Mouse (Mus musculus) intestine, embryonic 15.5 days (tissue): ENCODE data around the gene Synrg. TPM values are rescaled to one million over a fixed set of nuclear protein-coding genes. Genes with fewer than 3 reads are reported as not detected.

Experiments
- ATAC-seq: fragments of 200-750 bp; cut with Nextera tagmentation; 2 replicates; pipeline ENCODE4 v1.8.0; 2017; ENCODE audit warnings: moderate TSS enrichment, moderate library complexity
- H3K27ac ChIP-seq: fragments of 300-500 bp; sonication (generic); 2 replicates; pipeline ENCODE4 v1.5.1; 2015; ENCODE audit warnings: mild to moderate bottlenecking, inconsistent platforms
- H3K27me3 ChIP-seq: fragments of 300-500 bp; sonication (generic); replicated peaks from 2 replicates; pipeline ENCODE4 v1.6.1; 2015; ENCODE audit warnings: inconsistent platforms
- H3K36me3 ChIP-seq: fragments of 300-500 bp; sonication (generic); 2 replicates; pipeline ENCODE4 v1.6.1; 2015; ENCODE audit warnings: inconsistent platforms
- H3K4me1 ChIP-seq: fragments of 300-500 bp; sonication (generic); replicated peaks from 2 replicates; pipeline ENCODE4 v1.6.1; 2015; ENCODE audit warnings: inconsistent platforms
- H3K4me2 ChIP-seq: fragments of 300-500 bp; sonication (generic); replicated peaks from 2 replicates; pipeline ENCODE4 v1.6.1; 2015; ENCODE audit warnings: mild to moderate bottlenecking, inconsistent platforms
- H3K4me3 ChIP-seq: fragments of 300-500 bp; sonication (generic); replicated peaks from 2 replicates; pipeline ENCODE4 v1.5.1; 2015; ENCODE audit warnings: inconsistent platforms
- H3K9ac ChIP-seq: fragments of 300-500 bp; sonication (generic); 2 replicates; pipeline ENCODE4 v1.6.1; 2015; ENCODE audit warnings: inconsistent platforms
- H3K9me3 ChIP-seq: fragments of 300-500 bp; sonication (generic); 2 replicates; pipeline ENCODE4 v1.6.1; 2016; ENCODE audit warnings: inconsistent platforms
- WGBS: fragments of 180-500 bp; shearing (Covaris S2); methylation state at CpG from one replicate; pipeline ENCODE4 v1.1.7; 2015; 5-methylcytosine and 5-hydroxymethylcytosine counted together
- polyA plus RNA-seq: library from polyadenylated mRNA; unstranded; fragments of >200 nt; fragmentation: Nextera tagmentation; extraction: Ambion mirVana; gene quantifications from 2 replicates; pipeline ENCODE4 v1.2.1, GENCODE M21; 2015

Gene Synrg
- polyA plus RNA-seq, 1 experiment from 2014 or later = 10.8 TPM

DNA sequence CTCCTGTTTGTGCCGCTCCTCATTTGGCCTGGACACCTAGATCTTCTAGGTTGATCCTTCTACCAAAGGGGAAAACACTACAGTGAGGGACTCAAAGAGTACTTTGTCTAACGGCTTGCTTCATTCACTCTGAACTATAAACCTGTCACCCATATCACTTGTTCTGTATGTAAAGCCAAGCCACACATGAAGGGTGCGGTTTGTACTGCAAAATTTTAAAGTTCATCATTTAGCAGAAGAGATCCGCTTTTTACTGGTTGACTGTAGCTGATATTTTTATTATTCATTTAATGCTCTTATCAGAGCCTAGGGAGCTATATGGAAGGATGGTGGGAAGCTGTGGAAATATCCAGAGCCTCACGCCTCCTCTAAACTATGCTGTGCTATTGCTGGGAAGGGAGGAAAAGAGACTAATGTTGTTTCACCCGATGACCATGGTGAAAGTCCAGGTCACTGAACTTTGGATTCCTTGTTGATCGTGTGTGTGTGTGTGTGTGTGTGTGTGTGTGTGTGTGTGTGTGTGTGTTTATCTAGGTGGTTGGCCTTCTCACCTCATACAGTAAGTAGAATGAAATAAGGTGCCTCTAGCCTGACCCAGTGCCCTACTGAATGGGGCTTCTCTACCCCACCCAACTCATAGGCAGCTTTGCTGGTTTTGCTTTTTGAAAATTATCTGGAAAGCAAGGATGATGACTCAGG lies 52.7 kb downstream of the Synrg start:
- no peaks in the 10 kb centered on the region for H3K9me3 ChIP-seq
- no peak overlapping the region for H3K4me3 ChIP-seq
- H3K4me2 ChIP-seq = no peak overlapping the region
- no peaks in the 10 kb centered on the region for H3K4me1 ChIP-seq
- 61% methylated on average over 7 of the region's 7 CpGs for WGBS
- peak; percentile 45 for ATAC-seq
- no peak overlapping the region for H3K27ac ChIP-seq
- H3K27me3 ChIP-seq = no peaks in the 10 kb centered on the region
- H3K9ac ChIP-seq = no peak overlapping the region
- H3K36me3 ChIP-seq = peaks cover 5% of the 10 kb centered on the region; the same call in 1 of the 2 replicates

- no peak overlapping the region for H3K4me3 ChIP-seq
- H3K9me3 ChIP-seq = no peaks in the 10 kb centered on the region
- ATAC-seq = no peak
- WGBS = 77% methylated on average over 5 of the region's 5 CpGs
- H3K4me2 ChIP-seq = no peak overlapping the region
- peaks cover 8% of the 10 kb centered on the region for H3K36me3 ChIP-seq
- H3K27ac ChIP-seq = no peak overlapping the region
- no peaks in the 10 kb centered on the region for H3K27me3 ChIP-seq
- H3K9ac ChIP-seq = no peak overlapping the region
- H3K4me1 ChIP-seq = no peaks in the 10 kb centered on the region
Measured at GRCm38 (mm10) chr11:84027231-84027630, 63.0 kb downstream of the Synrg start.

DNA sequence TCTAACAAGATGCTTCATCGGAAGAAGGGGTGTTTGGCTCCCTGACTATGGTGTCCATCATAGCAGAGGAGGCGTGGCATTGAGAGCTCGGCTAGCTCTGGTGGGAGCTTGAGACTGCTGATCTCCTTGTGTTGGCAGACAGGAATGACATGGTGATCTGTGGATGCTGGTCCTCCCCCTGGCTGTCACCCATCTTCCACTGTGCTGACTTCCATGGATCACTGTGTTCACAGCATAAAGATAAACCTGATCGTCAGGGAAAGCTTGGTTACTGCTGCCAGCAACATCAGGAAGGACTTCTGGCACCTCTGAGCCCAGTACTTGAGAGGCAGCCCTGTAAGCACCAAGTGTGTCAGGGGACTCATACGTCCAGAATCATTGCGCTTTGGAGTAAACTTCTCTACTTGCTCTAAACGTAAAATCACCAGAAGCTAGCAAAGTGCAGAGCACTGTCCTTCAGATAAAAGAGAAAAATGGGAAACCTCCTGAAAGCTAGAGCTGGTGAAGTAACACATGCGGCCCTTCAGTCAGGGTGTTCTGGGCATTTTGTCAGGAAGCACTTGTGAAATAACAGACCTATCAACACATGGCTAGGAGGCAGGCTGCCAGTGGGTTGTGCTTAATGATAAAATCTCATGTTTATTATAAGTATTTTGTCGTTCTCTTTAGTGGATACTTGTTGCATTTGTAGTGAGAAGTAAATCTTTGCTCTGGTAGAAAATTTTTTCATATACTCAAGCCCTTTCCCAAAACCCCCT lies 64.2 kb downstream of the Synrg start:
- no peak for ATAC-seq
- Histone ChIP-seq H3K4me2 (no peak overlapping the region), H3K27ac (no peak overlapping the region), H3K36me3 (peaks cover 8% of the 10 kb centered on the region), H3K4me3 (no peak overlapping the region), H3K27me3 (no peaks in the 10 kb centered on the region), H3K9ac (no peak overlapping the region), H3K9me3 (no peaks in the 10 kb centered on the region), H3K4me1 (no peaks in the 10 kb centered on the region)
- 69% methylated on average over 9 of the region's 9 CpGs for WGBS

DNA sequence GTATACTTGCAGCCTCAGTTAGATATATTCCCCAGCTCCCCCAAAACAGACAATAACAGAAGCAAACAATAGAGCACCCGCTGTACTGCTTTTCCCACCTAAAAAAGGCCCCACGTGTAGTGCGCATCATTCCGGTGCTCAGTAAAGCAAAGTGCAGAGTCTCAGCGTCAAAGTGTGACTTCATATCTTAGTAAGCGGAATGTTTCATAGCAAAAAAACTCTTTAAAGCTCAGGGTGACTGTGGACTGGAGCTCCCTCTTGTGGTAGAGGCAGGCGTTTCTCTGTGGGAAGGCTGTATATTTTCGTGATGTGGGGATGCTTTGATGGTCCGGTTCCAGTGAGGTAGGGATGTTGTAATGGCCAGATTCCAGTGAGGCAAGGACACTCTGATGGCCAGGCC lies 67.7 kb downstream of the Synrg start:
- 53% methylated on average over 9 of the region's 9 CpGs for WGBS
- H3K4me2 ChIP-seq = no peak overlapping the region
- no peak overlapping the region for H3K9ac ChIP-seq
- no peaks in the 10 kb centered on the region for H3K27me3 ChIP-seq
- ATAC-seq = no peak
- H3K4me3 ChIP-seq = no peak overlapping the region
- H3K9me3 ChIP-seq = no peaks in the 10 kb centered on the region
- no peaks in the 10 kb centered on the region for H3K4me1 ChIP-seq
- no peaks in the 10 kb centered on the region; the same call in 1 of the 2 replicates for H3K36me3 ChIP-seq
- H3K27ac ChIP-seq = no peak overlapping the region

DNA sequence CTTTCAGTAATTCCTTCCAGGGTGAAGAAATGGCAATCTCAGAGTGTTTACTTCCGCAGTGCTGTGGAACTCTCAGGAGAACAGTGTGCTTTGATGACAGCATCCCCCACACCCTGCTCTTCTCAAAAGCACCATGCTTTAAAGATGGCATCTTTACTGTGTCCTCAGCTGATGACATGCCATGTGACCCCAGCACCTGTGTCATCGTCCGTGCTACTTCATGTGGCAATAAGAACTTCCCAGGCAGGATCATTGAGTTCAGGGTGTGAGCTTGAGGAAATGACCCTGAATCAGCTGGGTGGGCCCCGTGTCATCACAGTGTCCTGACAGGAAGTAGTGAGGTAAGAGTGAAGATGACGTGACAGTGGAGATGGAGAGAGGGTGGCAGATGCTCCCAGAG lies 68.3 kb downstream of the Synrg start:
- no peak for ATAC-seq
- Histone ChIP-seq H3K9me3 (no peaks in the 10 kb centered on the region), H3K27me3 (no peaks in the 10 kb centered on the region), H3K27ac (no peak overlapping the region), H3K4me2 (no peak overlapping the region), H3K36me3 (no peaks in the 10 kb centered on the region; the same call in 1 of the 2 replicates), H3K9ac (no peak overlapping the region), H3K4me3 (no peak overlapping the region), H3K4me1 (no peaks in the 10 kb centered on the region)
- 80% methylated on average over 5 of the region's 5 CpGs for WGBS

DNA sequence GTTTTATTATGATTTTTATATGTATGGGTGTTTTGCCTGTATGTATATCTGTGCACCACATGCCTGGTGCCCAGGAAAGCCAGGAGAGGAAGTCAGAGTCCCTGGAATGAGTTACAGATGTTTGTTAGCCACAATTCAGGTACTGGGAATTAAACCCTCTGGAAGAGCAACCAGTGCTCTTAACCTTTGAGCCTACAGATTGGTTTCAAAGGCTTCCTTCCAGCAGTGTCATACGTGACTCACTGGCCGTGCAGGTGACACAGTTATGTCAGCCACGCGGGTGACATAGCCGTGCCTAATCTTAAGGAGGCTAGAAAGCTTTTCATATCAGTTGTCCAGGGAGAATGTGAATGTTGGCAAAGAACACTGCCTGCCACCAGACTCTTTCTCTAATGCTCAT lies 69.4 kb downstream of the Synrg start:
- H3K36me3 ChIP-seq = no peaks in the 10 kb centered on the region; the same call in 1 of the 2 replicates
- no peaks in the 10 kb centered on the region for H3K27me3 ChIP-seq
- 77% methylated on average over 5 of the region's 5 CpGs for WGBS
- no peaks in the 10 kb centered on the region for H3K9me3 ChIP-seq
- no peak overlapping the region for H3K4me2 ChIP-seq
- H3K4me3 ChIP-seq = no peak overlapping the region
- no peaks in the 10 kb centered on the region for H3K4me1 ChIP-seq
- H3K27ac ChIP-seq = no peak overlapping the region
- peak; percentile 74 for ATAC-seq
- no peak overlapping the region for H3K9ac ChIP-seq

DNA sequence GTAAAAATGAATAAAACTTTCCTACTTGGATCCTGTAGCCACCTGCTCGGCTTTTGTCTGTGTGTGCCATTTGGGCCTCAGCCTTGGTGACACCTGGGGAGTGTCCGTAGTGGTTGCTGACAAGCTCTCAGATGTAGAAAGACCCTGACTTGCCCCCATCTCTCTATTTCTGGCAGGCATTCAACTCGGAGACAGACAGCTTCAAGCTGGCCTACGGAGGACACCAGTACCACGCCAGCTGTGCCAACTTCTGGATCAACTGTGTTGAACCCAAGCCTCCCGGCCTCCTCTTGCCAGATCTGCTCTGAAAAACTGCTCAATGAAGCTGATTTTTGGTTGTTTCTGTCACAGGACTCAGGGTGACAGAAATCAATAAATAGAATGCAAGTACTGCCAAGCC lies 76.4 kb downstream of the Synrg start:
- H3K9me3 ChIP-seq = no peaks in the 10 kb centered on the region
- H3K4me2 ChIP-seq = no peak overlapping the region
- H3K4me3 ChIP-seq = no peak overlapping the region
- ATAC-seq = no peak
- H3K4me1 ChIP-seq = no peaks in the 10 kb centered on the region
- no peaks in the 10 kb centered on the region for H3K36me3 ChIP-seq
- H3K27me3 ChIP-seq = no peaks in the 10 kb centered on the region
- no peak overlapping the region for H3K9ac ChIP-seq
- no peak overlapping the region for H3K27ac ChIP-seq
- WGBS = 83% methylated on average over 6 of the region's 6 CpGs

- WGBS = 75% methylated on average over 14 of the region's 14 CpGs
Measured at GRCm38 (mm10) chr11:84042808-84043762, 78.9 kb downstream of the Synrg start.

DNA sequence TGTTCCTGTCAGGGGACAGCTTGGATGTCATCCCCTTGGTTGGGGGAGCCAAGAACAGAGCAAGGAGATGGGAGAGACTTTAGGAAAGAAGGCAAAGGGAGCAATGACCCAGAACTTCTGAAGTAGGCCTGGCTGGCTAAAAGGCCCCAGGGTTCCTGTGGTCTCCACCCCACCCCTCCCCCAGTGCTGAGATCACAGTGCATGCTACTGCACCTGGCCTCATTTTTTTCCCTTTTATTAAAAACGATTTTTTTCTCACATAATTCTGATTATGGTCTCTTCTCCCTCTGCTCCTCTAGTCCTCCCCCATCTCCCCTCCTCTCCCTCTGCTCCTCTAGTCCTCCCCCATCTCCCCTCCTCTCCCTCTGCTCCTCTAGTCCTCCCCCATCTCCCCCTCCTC lies 80.8 kb downstream of the Synrg start:
- WGBS = 37% methylated on average over 1 of the region's 1 CpGs
- ATAC-seq = no peak
- H3K27me3 ChIP-seq = no peaks in the 10 kb centered on the region
- H3K27ac ChIP-seq = no peak overlapping the region
- H3K4me2 ChIP-seq = no peak overlapping the region
- no peaks in the 10 kb centered on the region for H3K36me3 ChIP-seq
- H3K9me3 ChIP-seq = no peaks in the 10 kb centered on the region
- no peak overlapping the region for H3K9ac ChIP-seq
- H3K4me3 ChIP-seq = no peak overlapping the region
- H3K4me1 ChIP-seq = peaks cover 6% of the 10 kb centered on the region; the same call in 1 of the 2 replicates

More at GRCm38 (mm10) chr11:84042808-84043762, 78.9 kb downstream of the Synrg start:
- Histone ChIP-seq H3K27me3 (no peaks in the 10 kb centered on the region), H3K36me3 (no peaks in the 10 kb centered on the region), H3K4me2 (no peak overlapping the region), H3K9ac (no peak overlapping the region), H3K27ac (no peak overlapping the region), H3K4me1 (peaks cover 6% of the 10 kb centered on the region; the same call in 1 of the 2 replicates), H3K4me3 (no peak overlapping the region), H3K9me3 (no peaks in the 10 kb centered on the region)
- no peak; the same call in 1 of the 2 replicates for ATAC-seq

DNA sequence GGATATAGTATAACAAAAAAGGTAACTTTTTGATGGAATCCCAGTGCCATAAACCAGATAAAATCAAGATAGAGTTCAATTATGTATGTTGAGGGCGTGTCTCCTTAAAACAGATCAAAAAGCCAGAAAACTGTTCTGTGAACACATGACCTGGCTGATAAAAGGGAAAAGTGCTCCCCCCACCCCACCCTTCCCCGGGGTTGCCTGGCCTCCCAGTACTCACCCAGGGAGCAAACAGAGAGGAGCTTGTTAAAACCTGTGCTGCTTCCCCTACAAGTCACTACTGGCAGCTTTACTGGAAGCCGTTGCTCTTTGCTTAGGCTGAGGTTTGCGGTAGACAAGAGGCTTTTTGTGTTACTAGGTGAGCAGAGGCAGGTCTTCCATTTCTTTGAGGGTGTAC lies 83.0 kb downstream of the Synrg start:
- Histone ChIP-seq H3K9ac (no peak overlapping the region), H3K36me3 (no peaks in the 10 kb centered on the region), H3K4me3 (no peak overlapping the region), H3K27ac (0 out of 2 replicates have a peak overlapping the region, but pooled peaks have one; percentile 40), H3K9me3 (no peaks in the 10 kb centered on the region), H3K4me2 (no peak overlapping the region), H3K4me1 (peaks cover 6% of the 10 kb centered on the region; the same call in 1 of the 2 replicates), H3K27me3 (no peaks in the 10 kb centered on the region)
- ATAC-seq = peak; percentile 77
- WGBS = 46% methylated on average over 4 of the region's 4 CpGs

- no peak for ATAC-seq
Measured at GRCm38 (mm10) chr11:84048411-84048810, 84.2 kb downstream of the Synrg start.

DNA sequence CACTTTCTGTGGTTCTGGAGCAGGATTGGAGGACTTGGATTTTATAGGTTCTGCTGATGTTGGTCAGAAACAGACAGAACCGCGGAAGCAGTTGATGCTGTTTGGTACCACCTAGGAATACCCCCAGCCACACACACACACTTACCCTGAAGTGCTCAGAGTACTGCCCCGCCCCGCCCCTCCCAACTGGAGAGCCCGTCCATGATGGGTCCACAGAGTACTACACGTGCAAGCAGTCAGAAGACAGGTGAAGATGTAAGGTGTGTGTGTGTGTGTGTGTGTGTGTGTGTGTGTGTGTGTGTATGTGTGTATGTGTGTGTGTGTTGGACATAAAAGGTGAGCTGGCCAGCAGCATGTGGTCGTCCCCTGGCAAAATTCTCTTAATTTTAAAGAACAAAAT lies 88.8 kb downstream of the Synrg start:
- 82% methylated on average over 7 of the region's 7 CpGs for WGBS
- Histone ChIP-seq H3K9ac (no peak overlapping the region), H3K36me3 (no peaks in the 10 kb centered on the region), H3K4me2 (no peak overlapping the region), H3K27ac (no peak overlapping the region), H3K4me1 (no peaks in the 10 kb centered on the region), H3K27me3 (no peaks in the 10 kb centered on the region), H3K4me3 (no peak overlapping the region), H3K9me3 (no peaks in the 10 kb centered on the region)
- peak; percentile 52; the same call in 1 of the 2 replicates for ATAC-seq

More at GRCm38 (mm10) chr11:84048411-84048810, 84.2 kb downstream of the Synrg start:
- H3K4me1 ChIP-seq = peaks cover 6% of the 10 kb centered on the region; the same call in 1 of the 2 replicates
- H3K27me3 ChIP-seq = no peaks in the 10 kb centered on the region
- WGBS = 79% methylated on average over 10 of the region's 10 CpGs
- H3K27ac ChIP-seq = no peak overlapping the region
- H3K4me3 ChIP-seq = no peak overlapping the region
- no peak overlapping the region for H3K4me2 ChIP-seq
- no peaks in the 10 kb centered on the region for H3K9me3 ChIP-seq
- H3K9ac ChIP-seq = no peak overlapping the region
- H3K36me3 ChIP-seq = no peaks in the 10 kb centered on the region
